Mouse (Mus musculus): ENCODE results near the gene Phldb2. TPM values are rescaled to one million over a fixed set of nuclear protein-coding genes. Genes with fewer than 3 reads are reported as not detected.

Phldb2 gene
- polyA plus RNA-seq, 1 experiment: 1.6 TPM

DNA sequence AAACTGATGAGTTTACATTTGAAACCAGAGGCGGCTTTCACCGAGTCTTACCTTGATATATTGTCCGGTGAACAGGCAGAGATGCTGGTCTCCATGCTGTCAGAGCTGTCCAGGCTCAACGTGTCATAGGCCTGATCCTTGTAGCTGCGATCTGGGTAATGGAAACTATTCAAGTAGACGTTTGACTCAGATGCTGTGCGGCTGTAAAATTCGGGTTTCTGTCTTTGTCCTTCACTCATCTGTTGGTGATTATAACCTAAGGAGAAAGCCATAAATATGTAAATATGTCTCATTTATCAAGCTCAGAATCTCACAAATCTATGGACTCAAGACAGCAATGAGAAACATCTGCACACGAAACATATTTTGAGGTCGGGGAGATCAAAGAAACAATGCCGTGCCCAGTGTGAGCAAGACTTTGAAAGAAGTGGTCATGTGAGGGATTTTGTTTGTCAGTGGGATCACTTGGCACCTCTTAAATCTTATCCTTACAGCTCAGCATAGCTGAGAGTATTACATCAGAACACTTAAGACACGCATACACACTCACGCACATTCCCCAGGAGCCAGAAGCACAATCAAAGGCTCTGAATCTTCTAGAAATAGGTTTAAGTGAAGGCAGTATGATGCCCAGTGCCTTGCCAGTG lies 190.4 kb downstream of the Phldb2 start:
- WGBS: 83% methylated on average over 13 of the region's 13 CpGs

DNA sequence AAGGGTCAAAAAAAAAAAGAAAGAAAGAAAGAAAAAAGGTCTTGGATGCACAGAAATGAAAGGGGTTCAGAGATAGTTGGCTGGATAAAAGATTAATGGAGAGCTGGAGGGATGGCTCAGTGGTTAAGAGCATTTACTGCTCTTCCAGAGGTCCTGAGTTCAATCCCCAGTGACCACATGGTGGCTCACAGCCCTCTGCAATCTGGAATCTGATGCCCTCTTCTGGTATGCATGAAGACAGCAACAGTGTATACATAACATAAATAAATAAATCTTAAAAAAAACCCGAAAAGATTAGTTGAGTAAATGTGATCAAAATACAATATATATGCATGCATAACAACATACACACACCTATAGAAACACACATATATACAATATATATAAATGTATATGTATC lies 192.0 kb downstream of the Phldb2 start:
- DNase-seq (ENCODE audit: low read depth, low spot score): no peak
- WGBS: 41% methylated on average over 1 of the region's 1 CpGs

More for the DNA sequence above, 190.4 kb downstream of the Phldb2 start:
- DNase-seq (ENCODE audit: low read depth, low spot score): no peak

DNA sequence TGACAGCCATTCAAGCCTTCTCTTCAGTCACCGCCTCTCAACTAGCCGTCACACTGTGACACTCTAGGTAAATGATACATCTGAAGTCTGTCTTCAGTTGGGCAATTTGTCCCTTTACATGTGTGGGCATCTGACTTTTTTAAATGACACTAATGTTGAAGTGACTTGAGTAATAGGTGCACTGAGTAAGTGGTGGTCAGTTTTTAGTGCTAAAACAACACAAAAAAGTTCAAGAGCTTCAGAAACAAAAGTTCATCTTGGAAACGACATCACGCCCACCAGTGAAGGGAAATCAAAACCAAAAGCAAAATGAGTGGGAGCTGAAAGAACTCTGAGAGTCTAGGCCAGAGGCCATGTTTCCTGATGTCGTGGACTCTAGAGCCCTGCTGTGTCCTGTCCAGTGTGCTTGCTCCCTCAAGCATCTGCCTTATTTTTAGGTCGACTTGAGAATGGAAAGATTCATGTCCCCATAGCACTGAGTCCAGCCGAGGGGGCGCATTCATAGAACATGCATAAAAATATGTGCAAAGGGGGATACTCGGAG lies 194.6 kb downstream of the Phldb2 start:
- 80% methylated on average over 9 of the region's 9 CpGs for WGBS
- no peak for DNase-seq (ENCODE audit: low read depth, low spot score)

DNA sequence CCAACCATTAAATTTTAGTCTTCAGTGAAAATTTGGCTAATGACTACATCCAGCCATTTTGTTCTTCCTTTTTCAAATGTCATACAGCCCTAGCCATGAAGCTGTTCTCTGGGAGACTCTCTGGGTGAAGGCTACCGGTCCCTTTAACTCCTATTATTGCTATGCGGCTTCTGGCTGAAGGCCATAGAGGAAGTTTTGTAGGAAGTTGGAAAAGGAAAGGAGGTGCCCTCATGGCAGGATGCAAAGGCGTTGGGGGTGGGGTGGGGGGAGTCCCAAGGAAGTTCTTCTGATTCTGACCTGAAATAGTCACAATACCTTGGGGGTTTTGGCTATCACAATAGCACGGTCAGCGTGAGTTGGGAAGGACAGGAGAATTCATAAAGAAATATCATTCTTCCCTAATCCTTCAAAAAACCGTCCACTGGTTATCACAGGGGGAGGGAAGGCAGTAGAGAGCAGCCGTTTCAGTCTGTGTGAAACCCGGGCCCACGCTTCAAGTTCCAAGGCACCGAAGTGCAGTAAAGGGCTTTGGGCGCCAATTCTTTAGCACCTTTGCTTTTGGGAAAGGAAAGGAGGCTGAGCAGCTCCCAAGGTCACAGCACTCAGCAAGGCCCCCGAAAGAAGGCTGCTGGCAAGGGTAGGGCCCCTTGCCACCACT lies 195.8 kb downstream of the Phldb2 start:
- WGBS: 64% methylated on average over 12 of the region's 12 CpGs
- DNase-seq (ENCODE audit: low read depth, low spot score): no peak

DNA sequence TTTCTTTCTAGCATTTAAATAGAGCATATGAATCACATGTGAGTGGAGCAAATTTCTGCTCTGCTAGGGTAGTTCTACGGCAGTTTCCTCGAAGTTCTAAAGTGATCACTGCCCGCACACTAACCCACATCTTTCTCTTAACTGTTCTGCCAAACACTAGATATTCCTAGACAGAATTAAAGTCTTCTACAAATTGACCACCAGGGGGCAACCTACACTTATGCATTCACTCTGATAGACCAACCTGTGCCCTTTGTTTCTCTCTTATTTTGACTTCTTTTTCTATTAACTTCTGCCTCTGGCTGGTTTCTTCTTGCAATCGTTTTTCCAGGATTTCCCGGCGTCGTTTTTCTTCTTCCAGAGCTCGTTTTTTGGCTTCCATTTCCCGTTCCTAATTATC lies 196.5 kb downstream of the Phldb2 start:
- DNase-seq (ENCODE audit: low read depth, low spot score): no peak
- 19% methylated on average over 9 of the region's 9 CpGs for WGBS

DNA sequence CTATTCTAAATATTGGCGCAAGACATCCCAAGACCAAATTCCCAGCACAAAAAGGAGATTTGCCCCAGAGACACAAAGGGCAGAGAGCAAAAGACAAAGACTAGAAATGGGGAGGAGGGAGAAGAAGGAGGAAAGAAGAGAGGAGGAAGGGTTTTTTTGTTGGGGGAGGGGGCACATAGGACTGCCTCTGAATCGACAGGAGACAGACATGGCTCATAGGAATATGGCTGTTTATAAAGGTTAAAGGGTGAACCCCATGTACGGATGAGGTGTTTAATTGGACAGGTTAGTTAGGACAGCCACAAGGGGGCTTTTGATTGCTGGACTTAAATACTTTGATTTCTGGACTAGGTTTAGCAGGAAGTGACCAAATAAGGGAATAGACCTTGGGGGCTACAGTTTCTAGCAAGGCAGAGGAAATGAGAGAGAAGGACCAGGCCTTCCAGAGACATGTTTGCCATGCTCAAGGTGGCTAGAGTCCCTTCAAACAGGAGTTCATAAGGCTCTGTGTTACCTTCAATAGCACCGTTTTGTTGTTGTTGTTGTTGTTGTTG lies 209.7 kb downstream of the Phldb2 start:
- 59% methylated on average over 4 of the region's 4 CpGs for WGBS
- DNase-seq (ENCODE audit: low read depth, low spot score): no peak

DNA sequence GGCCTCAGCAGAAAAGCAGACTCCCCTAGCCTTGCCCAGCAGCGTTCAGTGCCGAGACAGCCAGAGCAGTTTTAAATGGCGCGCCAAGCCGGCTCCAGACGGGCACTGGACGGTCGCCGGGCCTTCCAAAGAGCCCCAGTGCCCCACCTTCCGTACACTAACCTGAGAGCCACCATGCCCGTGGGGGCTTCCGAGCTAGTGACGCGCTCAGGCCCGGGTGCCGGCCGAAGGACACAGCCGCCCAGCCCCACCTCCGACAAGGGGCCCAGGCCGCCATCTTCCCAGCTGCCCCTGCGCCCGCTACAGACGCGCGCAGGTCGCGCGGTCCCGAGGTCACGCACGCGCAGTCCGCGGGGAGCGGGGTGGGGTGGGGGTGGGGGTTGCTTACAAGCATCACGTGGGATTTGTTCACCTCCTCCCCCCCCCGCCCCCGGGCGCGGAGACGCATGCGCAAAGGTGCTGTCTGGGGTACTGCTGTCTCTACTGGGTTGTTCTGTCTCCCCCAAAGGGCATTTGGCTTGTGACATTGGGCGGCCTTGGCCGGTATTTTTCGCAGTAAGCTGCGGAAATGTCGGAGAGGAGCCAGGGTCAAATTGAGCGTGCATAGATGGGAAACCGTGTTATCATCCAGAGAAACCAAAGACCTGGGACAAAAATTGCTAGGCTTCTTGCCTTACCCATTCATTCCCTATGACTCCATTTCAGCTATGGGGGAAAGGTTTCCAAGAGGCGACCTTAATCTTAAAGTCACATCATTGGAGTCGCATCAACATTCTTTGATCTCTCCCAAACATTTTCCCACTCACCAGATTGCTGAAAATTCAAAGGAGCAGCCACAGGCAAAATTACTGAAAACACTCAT lies 210.6 kb downstream of the Phldb2 start, which contains the start of gene Abhd10:
Gene Abhd10, minus strand, starts transcription at position 341 of the 862 bp plus-strand sequence.
- WGBS: under 1% methylated on average over 39 of the region's 51 CpGs
- DNase-seq (ENCODE audit: low read depth, low spot score): peak; percentile 79

DNA sequence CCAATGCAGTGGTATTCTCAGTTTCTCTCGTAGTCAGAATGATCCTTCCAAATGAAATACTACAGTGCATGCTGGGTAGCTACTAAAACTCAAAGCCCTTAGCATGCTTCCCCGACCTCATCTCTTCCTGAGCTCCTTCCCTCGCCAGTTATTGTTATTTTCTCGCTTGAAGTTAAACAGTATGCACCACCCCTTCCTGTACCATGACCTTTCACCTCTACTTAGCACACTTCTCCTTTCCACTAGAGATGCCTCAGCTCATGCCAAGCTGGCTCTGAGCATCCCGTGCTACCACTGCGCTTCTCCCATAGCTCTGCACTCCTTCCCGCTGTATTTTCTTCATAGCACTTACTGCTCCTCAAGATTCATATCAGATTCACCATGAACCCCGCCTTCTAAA lies 215.5 kb downstream of the Phldb2 start:
- 79% methylated on average over 8 of the region's 8 CpGs for WGBS
- DNase-seq (ENCODE audit: low read depth, low spot score): no peak

DNA sequence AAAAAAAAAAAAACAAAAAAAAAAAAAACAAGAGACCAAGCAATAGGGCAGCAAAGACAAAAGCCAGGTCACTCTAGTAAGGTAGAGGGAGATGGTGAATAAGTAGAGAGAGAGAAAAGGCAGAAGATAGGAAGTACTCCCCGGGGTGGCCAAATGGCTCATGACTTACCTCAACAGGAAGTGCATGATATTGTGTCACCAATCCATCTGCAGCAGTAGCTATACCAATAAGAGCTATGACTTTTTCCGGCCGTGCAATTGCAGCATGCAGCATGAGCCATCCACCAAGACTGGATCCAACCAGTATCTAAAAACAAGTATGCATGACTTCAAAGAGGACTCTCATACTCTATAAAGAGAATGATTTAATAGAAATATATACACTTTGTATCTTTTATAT lies 216.7 kb downstream of the Phldb2 start:
- no peak for DNase-seq (ENCODE audit: low read depth, low spot score)
- WGBS: 89% methylated on average over 3 of the region's 3 CpGs

DNA sequence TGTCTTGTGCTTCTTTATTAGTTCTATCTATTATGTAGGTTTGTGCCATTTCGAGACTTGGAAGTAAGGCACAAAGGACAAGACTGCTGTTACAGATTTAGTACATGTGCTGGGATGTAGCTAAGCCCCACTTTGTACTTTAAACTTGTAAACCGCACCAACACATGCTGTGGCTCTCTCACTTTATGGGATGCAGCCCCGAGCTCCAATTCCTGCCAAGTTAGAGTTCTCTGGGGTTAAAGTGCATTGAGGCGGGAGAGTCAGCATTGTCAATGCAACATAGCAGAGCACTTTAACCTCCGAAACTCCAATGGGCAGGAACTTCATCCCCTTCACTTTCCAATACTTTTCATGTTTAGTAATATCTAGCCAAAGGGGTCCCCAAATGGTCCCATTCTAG lies 224.2 kb downstream of the Phldb2 start:
- WGBS: 27% methylated on average over 5 of the region's 5 CpGs
- no peak for DNase-seq (ENCODE audit: low read depth, low spot score)

DNA sequence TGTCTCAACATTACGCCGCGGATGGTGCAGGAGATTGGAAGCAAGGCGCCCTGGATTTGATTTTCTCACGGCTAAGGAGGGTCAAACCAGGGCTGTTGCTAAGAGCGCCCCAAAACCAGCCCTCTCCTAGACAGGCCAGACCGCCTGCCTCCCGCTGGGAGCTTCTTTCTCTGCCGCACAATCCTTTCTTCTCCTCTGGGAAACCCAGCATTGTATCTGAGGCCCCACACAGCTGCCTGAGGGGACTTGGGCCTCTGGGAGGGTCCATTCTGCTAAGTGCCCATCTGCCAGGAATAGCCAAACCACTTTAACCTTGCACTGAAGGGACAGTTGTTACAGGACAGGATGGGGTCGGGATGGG lies 228.7 kb downstream of the Phldb2 start:
- 10% methylated on average over 10 of the region's 10 CpGs for WGBS
- no peak for DNase-seq (ENCODE audit: low read depth, low spot score)

DNA sequence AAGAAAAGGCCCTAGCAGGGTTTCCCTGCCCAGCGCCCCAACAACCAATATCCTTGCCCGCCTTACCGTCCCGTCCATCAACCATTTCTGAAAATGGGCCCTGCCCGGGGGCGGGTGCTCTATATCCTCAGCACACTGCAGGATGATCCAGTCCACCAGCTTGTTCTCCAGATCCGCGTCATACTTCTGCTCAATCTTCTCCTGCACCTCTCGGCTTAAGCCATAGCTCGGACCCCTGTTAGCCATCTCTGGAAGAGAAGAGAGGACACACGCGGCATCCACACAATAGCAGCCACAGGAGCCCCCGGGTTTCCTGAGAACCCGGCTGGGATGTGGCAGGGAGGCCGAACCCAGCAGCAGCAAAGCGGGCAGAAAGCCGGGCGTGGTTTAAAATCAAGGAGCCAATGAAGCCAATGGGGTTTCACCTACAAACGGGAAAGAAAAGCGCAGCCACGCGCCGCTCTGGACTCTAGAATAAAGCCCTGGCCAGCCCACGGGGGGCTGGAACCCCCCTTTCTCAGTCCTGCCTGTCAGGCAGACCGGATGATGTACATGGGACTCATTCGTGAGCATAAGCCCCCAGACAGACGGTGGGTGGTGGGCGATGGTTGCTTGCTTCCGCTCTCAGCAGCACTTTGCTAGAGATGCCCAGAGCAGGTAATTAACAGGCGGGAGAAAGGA lies 229.2 kb downstream of the Phldb2 start, which contains the start of gene Tagln3:
Gene Tagln3, minus strand, starts transcription at position 548 of the 681 bp plus-strand sequence.
- no peak for DNase-seq (ENCODE audit: low read depth, low spot score)
- WGBS: 7% methylated on average over 30 of the region's 30 CpGs

DNA sequence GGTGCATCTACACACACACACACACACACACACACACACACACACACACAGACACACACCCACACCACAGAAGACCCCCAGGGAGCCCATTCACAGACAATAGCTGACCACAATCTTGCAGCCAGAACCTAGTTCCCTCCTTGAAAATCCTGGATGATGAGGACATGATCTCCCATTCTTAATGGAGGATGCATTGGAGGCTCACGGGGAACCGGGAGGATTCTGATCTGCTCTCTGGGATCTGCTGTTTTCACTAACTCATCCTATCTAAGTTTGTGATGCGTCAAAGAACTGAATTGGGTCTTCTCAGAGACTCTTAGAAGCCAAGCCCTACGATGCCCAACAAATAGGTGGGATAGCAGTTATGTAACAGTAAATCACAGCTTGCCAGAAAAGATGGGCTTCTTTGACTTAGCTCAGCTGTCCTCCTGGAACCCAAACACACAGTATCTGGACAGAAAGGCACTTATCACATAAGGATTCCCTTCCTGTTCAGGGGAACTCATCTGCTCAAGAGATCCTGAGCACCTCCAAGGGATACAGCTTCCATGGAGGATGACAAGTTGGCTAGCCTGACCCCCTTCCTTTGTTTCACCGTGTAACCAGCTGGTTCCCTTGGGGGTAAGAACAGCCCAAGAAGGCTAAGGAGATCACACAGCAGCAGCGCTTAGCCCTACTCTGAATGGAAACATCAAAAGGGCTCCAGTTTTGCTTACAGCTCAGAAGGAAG lies 230.1 kb downstream of the Phldb2 start:
- 84% methylated on average over 6 of the region's 6 CpGs for WGBS
- DNase-seq (ENCODE audit: low read depth, low spot score): no peak

DNA sequence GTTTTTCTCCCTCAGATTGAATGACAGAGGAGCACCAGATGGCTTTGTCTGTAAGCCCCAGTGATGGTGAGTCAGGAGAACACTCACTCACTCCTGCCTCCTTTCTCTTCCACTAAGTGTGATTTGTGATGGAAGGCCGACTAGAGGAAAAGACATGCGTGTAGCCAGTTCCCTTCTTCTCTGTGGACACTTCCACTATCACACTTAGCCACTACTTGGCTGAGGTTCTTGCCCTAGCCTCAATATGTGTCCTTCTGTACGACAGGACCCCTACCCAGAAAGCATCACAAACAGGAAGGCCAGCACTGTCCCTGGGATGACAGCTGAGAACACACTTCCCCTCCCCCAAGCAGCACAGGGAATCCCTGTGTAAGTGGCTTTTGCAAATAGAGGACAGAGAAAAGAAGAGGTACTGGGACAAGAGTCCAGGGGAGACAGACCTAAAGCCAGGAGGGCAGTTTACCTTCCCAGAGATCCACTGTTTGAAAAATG lies 230.9 kb downstream of the Phldb2 start:
- 82% methylated on average over 3 of the region's 3 CpGs for WGBS
- DNase-seq (ENCODE audit: low read depth, low spot score): no peak

DNA sequence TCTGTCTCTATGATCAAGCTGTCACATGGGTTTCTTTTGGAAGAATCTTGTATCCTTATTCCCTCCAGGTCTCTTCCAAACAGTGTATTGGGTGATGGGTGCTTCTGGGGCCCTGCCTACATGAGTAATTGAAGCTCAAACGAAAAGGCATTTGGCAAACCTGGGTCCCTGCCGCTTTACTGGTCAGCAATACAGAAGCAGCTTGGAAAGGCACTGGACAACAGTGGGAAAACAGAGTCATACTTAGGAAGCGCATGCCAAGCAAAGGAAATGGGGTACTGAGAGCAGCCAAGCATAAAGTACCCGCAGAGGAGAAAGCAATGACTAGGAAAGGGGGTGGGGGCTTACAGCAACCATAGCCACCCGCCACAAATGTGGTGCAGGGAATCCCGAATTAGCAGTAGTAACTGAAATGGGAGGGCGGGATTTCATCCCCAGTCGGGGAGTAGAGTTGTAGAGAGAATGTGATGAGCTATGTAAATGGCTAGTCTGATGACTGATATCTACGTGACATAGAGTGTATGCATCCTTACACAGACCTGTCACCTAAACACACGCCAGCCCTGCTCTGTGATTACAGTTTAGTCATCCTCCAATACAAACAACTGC lies 233.3 kb downstream of the Phldb2 start:
- 83% methylated on average over 10 of the region's 10 CpGs for WGBS
- no peak for DNase-seq (ENCODE audit: low read depth, low spot score)

DNA sequence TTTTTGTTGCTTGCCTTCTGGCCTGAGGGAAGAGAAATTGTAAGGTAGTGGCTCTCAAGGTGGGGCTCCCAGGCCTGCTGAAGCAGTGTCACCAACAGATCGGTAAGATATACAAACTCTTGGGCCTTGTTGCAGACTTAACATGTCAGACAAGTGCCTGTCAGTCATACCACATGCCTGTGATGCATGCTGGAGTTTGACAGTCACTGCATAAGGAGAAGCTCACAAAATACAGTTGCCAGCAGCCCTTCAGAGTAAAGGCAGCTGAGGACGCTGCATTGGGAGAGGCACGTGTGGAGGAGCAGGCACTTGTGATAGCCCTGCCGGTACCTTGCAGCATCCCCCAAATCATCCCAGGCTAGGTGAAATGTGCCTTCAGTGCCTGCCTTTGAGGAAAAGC lies 235.1 kb downstream of the Phldb2 start:
- WGBS: 95% methylated on average over 4 of the region's 4 CpGs
- no peak for DNase-seq (ENCODE audit: low read depth, low spot score)

DNA sequence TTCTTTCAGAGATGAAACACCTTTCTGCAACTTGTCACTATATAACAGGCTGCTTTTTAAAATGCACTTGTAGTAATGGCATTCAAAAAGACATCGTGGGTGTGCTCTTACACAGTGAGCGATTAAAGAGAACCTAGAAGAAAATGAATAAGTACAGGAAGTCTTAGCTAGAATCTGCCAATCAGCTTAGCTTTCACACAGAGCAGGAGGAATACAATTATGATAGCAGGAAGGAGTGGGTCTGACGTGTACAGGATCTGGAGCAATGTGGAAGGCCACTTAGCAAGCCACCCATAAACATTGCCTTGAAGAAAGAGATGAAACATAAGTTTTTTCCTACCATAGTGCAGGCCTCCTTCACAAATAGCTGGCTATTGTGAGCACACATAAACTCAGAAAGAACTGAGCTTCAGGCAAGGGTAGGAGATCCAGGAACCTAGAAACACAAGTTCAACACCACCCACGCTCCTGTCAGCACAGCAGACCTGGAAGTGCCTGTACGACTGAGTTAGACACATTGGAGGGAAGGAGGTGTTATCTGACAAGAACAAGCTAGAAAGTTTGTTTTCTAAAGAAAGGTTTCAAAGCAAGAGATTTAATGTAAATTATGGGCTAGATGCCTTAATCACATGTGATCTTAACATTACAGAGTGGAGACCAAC lies 238.8 kb downstream of the Phldb2 start:
- WGBS: 83% methylated on average over 5 of the region's 5 CpGs
- DNase-seq (ENCODE audit: low read depth, low spot score): no peak

DNA sequence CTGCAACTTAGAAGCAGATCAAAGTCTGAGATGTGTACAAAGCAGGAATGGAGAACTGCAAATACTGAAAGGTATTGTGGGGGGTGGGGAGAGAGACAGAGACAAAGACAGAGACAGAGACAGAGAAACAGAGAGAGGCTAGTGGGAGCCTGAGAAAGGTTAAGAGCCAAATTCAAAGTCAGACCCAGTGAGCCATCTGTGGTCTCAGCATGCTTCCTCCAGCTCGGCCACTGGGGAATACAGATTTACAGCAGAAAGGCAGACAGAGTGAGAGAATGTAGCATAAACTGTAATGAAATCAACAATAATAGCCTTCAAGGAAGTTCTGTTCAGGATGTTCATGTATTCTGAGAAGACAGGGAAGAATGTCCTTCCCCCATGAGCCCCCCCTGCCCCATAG lies 239.5 kb downstream of the Phldb2 start:
- 83% methylated on average over 1 of the region's 1 CpGs for WGBS

More for the DNA sequence above, 239.5 kb downstream of the Phldb2 start:
- no peak for DNase-seq (ENCODE audit: low read depth, low spot score)

Data from large intestine, adult 2 months (tissue).